Mouse (Mus musculus): ENCODE results near the gene Slc6a19. TPM values are rescaled to one million over a fixed set of nuclear protein-coding genes. Genes with fewer than 3 reads are reported as not detected.
"Not testable (repeated sequence)": the region's sequence is repeated elsewhere in the genome, so short reads cannot be mapped to it uniquely, and the experiment has no call there.

Gene Slc6a19
- polyA plus RNA-seq (2016; fragmentation: Nextera tagmentation; extraction: Ambion mirVana): 0.17 and 0.26 TPM in 2 replicates

- 72% methylated on average over 7 of the region's 7 CpGs for WGBS
- Histone ChIP-seq H3K9me3 (replicated peaks) (no peaks in the 10 kb centered on the region), H3K27ac (no peak within 1 kb of the TSS), H3K4me2 (replicated peaks) (no peak within 1 kb of the TSS), H3K9ac (no peak within 1 kb of the TSS), H3K36me3 (no peaks in the 10 kb centered on the region), H3K4me1 (no peaks in the 10 kb centered on the region; the same call in 1 of the 2 replicates), H3K4me3 (no peak within 1 kb of the TSS), H3K27me3 (no peaks in the 10 kb centered on the region)
- no peak for ATAC-seq (ENCODE audit: low FRiP score)
Observed at GRCm38 (mm10) chr13:73704694-73705325, at the start of gene Slc6a19. Gene Slc6a19 (minus strand): TSS chr13:73704865.

- Histone ChIP-seq H3K36me3 (no peaks in the 10 kb centered on the region), H3K9ac (no peak overlapping the region), H3K4me3 (no peak overlapping the region), H3K4me1 (peaks cover 18% of the 10 kb centered on the region), H3K27ac (no peak overlapping the region), H3K9me3 (replicated peaks) (no peaks in the 10 kb centered on the region), H3K4me2 (replicated peaks) (no peak overlapping the region), H3K27me3 (peaks cover 3% of the 10 kb centered on the region; the same call in 1 of the 2 replicates)
- WGBS: 87% methylated on average over 3 of the region's 3 CpGs
- ATAC-seq (ENCODE audit: low FRiP score): no peak
Observed at GRCm38 (mm10) chr13:73751284-73751683, 46.6 kb upstream of the Slc6a19 start.

- H3K27ac ChIP-seq: no peak overlapping the region
- H3K27me3 ChIP-seq: peaks cover 3% of the 10 kb centered on the region; the same call in 1 of the 2 replicates
- H3K9ac ChIP-seq: no peak overlapping the region
- H3K4me3 ChIP-seq: no peak overlapping the region
- no peak for ATAC-seq (ENCODE audit: low FRiP score)
- no peak overlapping the region for H3K4me2 ChIP-seq (replicated peaks)
- no peaks in the 10 kb centered on the region for H3K36me3 ChIP-seq
- 68% methylated on average over 6 of the region's 6 CpGs for WGBS
- H3K9me3 ChIP-seq (replicated peaks): no peaks in the 10 kb centered on the region
- H3K4me1 ChIP-seq: peaks cover 18% of the 10 kb centered on the region
Observed at GRCm38 (mm10) chr13:73750435-73750834, 45.8 kb upstream of the Slc6a19 start.

GRCm38 (mm10) chr13:73748663-73749440 lies 44.2 kb upstream of the Slc6a19 start:
- Histone ChIP-seq H3K36me3 (no peaks in the 10 kb centered on the region), H3K27me3 (peaks cover 3% of the 10 kb centered on the region; the same call in 1 of the 2 replicates), H3K9me3 (replicated peaks) (no peaks in the 10 kb centered on the region), H3K27ac (no peak overlapping the region), H3K4me2 (replicated peaks) (no peak overlapping the region), H3K4me3 (no peak overlapping the region), H3K9ac (no peak overlapping the region), H3K4me1 (peaks cover 18% of the 10 kb centered on the region)
- 37% methylated on average over 15 of the region's 15 CpGs for WGBS
- ATAC-seq (ENCODE audit: low FRiP score): no peak

- H3K9me3 ChIP-seq (replicated peaks): no peaks in the 10 kb centered on the region
- H3K27me3 ChIP-seq: peaks cover 3% of the 10 kb centered on the region; the same call in 1 of the 2 replicates
- H3K4me1 ChIP-seq: peaks cover 13% of the 10 kb centered on the region
- no peak for ATAC-seq (ENCODE audit: low FRiP score)
- no peak overlapping the region for H3K27ac ChIP-seq
- WGBS: 71% methylated on average over 3 of the region's 3 CpGs
- no peak overlapping the region for H3K4me2 ChIP-seq (replicated peaks)
- H3K36me3 ChIP-seq: no peaks in the 10 kb centered on the region
- no peak overlapping the region for H3K9ac ChIP-seq
- no peak overlapping the region for H3K4me3 ChIP-seq
Observed at GRCm38 (mm10) chr13:73743662-73744061, 39.0 kb upstream of the Slc6a19 start.

- Histone ChIP-seq H3K36me3 (no peaks in the 10 kb centered on the region), H3K27ac (no peak overlapping the region), H3K9me3 (replicated peaks) (no peaks in the 10 kb centered on the region), H3K4me3 (no peak overlapping the region), H3K4me1 (peaks cover 11% of the 10 kb centered on the region), H3K9ac (no peak overlapping the region), H3K27me3 (no peaks in the 10 kb centered on the region), H3K4me2 (replicated peaks) (no peak overlapping the region)
- 30% methylated on average over 4 of the region's 4 CpGs for WGBS
- peak; percentile 85 for ATAC-seq (ENCODE audit: low FRiP score)
Observed at GRCm38 (mm10) chr13:73742944-73743343, 38.3 kb upstream of the Slc6a19 start.

- not testable (repeated sequence) for H3K36me3 ChIP-seq; H3K9ac ChIP-seq; H3K27ac ChIP-seq; H3K9me3 ChIP-seq (replicated peaks); ATAC-seq (ENCODE audit: low FRiP score); H3K4me2 ChIP-seq (replicated peaks); H3K4me3 ChIP-seq; H3K27me3 ChIP-seq
- H3K4me1 ChIP-seq: peaks cover 11% of the 10 kb centered on the region
- WGBS: 51% methylated on average over 2 of the region's 2 CpGs
Observed at GRCm38 (mm10) chr13:73740399-73740944, 35.8 kb upstream of the Slc6a19 start.

GRCm38 (mm10) chr13:73736943-73737342 lies 32.3 kb upstream of the Slc6a19 start:
- WGBS: 93% methylated on average over 3 of the region's 3 CpGs
- Histone ChIP-seq H3K9ac (no peak overlapping the region), H3K4me1 (peaks cover 6% of the 10 kb centered on the region), H3K27me3 (peaks cover 25% of the 10 kb centered on the region), H3K4me3 (no peak overlapping the region), H3K27ac (no peak overlapping the region), H3K9me3 (replicated peaks) (no peaks in the 10 kb centered on the region), H3K4me2 (replicated peaks) (no peak overlapping the region), H3K36me3 (no peaks in the 10 kb centered on the region)
- no peak for ATAC-seq (ENCODE audit: low FRiP score)

- Histone ChIP-seq H3K4me1 (peaks cover 6% of the 10 kb centered on the region), H3K27ac (no peak overlapping the region), H3K4me2 (replicated peaks) (no peak overlapping the region), H3K36me3 (no peaks in the 10 kb centered on the region), H3K9ac (no peak overlapping the region), H3K27me3 (peaks cover 25% of the 10 kb centered on the region), H3K9me3 (replicated peaks) (no peaks in the 10 kb centered on the region), H3K4me3 (no peak overlapping the region)
- WGBS: 84% methylated on average over 2 of the region's 2 CpGs
- no peak for ATAC-seq (ENCODE audit: low FRiP score)
Observed at GRCm38 (mm10) chr13:73735928-73736327, 31.3 kb upstream of the Slc6a19 start.

GRCm38 (mm10) chr13:73735270-73735669 lies 30.6 kb upstream of the Slc6a19 start:
- H3K9me3 ChIP-seq (replicated peaks): no peaks in the 10 kb centered on the region
- H3K4me2 ChIP-seq (replicated peaks): no peak overlapping the region
- H3K4me1 ChIP-seq: peaks cover 6% of the 10 kb centered on the region
- H3K27ac ChIP-seq: no peak overlapping the region
- no peaks in the 10 kb centered on the region for H3K36me3 ChIP-seq
- 79% methylated on average over 8 of the region's 8 CpGs for WGBS
- no peak overlapping the region for H3K9ac ChIP-seq
- no peak for ATAC-seq (ENCODE audit: low FRiP score)
- H3K27me3 ChIP-seq: peaks cover 25% of the 10 kb centered on the region
- no peak overlapping the region for H3K4me3 ChIP-seq

GRCm38 (mm10) chr13:73734379-73734778 lies 29.7 kb upstream of the Slc6a19 start:
- WGBS: 100% methylated on average over 1 of the region's 1 CpGs
- ATAC-seq (ENCODE audit: low FRiP score): no peak
- Histone ChIP-seq H3K27me3 (peaks cover 28% of the 10 kb centered on the region), H3K4me1 (peaks cover 6% of the 10 kb centered on the region), H3K9me3 (replicated peaks) (no peaks in the 10 kb centered on the region), H3K4me3 (no peak overlapping the region), H3K9ac (no peak overlapping the region), H3K36me3 (no peaks in the 10 kb centered on the region), H3K4me2 (replicated peaks) (no peak overlapping the region), H3K27ac (no peak overlapping the region)

Measured in hindbrain, embryonic 12.5 days (tissue).